Mouse (Mus musculus): ENCODE measurements around the gene Atxn1l. TPM values are rescaled to one million over a fixed set of nuclear protein-coding genes. Genes with fewer than 3 reads are reported as not detected.

Atxn1l gene
- polyA plus RNA-seq, 1 experiment from 2014 or later: 7.6 TPM

DNA sequence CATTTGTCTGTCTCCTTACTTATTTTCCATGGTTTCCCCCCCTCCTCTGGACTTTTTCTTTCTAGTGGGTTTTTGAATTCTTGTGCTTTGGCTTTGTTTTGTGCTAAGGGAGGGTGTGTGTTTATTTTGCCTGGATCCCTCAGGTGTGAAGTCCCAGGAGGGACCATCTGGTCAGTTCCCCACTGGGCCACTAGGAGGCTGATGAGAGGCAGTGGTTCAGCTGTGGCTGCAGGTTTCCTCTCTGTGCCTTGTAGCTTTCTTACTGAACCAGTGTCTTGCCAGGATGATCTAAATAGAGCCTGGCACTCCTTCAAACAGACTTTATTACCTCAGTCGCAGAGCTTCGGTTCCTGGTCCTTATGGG lies 30.7 kb downstream of the Atxn1l start:
- Histone ChIP-seq H3K27me3 (ENCODE audit: control insufficient read depth, insufficient read depth, low read depth, low read length) (peaks cover 7% of the 10 kb centered on the region), H3K9ac (ENCODE audit: low read length) (peak overlapping the region; percentile 99; the same call in 1 of the 2 replicates), H3K4me2 (ENCODE audit: low read depth, low read length) (peak overlapping the region; percentile 92), H3K36me3 (ENCODE audit: control insufficient read depth, insufficient read depth, low read length) (peaks cover 20% of the 10 kb centered on the region), H3K4me1 (replicated peaks; ENCODE audit: control insufficient read depth, insufficient read depth, low read length) (peaks cover 22% of the 10 kb centered on the region), H3K4me3 (ENCODE audit: low read length) (peak overlapping the region; percentile 95), H3K9me3 (ENCODE audit: control insufficient read depth, low read length) (no peaks in the 10 kb centered on the region), H3K27ac (ENCODE audit: low read length) (no peak overlapping the region)
- 0 out of 2 replicates have a peak, but pooled peaks have one; percentile 26 for ATAC-seq (ENCODE audit: low read depth)
- WGBS: 25% methylated on average over 2 of the region's 2 CpGs

DNA sequence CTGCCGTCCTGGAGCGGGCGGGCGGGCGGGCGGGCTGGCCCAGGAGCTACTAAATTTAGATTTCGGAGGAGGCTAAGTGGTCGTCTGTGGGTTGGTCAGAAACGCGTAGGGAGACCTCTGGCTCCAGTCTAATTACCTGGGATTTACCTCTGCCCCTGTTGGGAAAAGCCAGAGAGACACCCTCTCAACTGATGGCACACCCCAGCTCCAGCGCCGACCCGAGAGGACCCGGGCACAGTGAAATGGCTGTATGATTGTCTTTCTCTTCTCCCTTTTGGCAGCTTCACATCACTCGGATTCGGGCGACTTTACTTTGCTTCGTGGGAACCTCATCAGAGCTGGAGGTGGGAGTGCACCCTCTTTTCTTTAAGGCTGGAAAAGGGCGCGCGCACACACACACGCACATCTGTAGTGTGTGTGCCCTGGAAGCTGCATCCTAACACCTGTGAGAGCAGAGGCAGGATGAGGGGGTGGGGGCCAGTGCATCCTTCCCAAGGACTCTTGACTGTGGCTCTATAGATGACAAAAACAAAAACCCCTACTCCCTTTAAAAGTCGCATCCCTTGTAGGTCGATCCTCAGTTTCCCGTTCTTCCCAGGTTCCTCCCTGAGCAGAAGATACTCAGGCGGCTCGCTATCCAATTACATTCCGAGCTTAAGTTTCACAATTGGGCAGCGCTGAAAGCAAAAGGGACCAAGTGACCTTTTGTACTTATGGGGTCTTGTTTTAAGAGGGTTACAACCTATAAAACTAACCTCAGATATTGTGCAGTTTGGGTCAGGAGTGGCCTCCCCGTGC lies 31.3 kb downstream of the Atxn1l start:
- Histone ChIP-seq H3K27ac (ENCODE audit: low read length) (peak overlapping the region; percentile 31), H3K4me3 (ENCODE audit: low read length) (peak overlapping the region; percentile 95), H3K27me3 (ENCODE audit: control insufficient read depth, insufficient read depth, low read depth, low read length) (peaks cover 7% of the 10 kb centered on the region), H3K9ac (ENCODE audit: low read length) (peak overlapping the region; percentile 99), H3K4me1 (replicated peaks; ENCODE audit: control insufficient read depth, insufficient read depth, low read length) (peaks cover 22% of the 10 kb centered on the region), H3K4me2 (ENCODE audit: low read depth, low read length) (peak overlapping the region; percentile 92), H3K9me3 (ENCODE audit: control insufficient read depth, low read length) (no peaks in the 10 kb centered on the region), H3K36me3 (ENCODE audit: control insufficient read depth, insufficient read depth, low read length) (peaks cover 14% of the 10 kb centered on the region)
- under 1% methylated on average over 29 of the region's 30 CpGs for WGBS
- ATAC-seq (ENCODE audit: low read depth): peak; percentile 13; the same call in 1 of the 2 replicates

DNA sequence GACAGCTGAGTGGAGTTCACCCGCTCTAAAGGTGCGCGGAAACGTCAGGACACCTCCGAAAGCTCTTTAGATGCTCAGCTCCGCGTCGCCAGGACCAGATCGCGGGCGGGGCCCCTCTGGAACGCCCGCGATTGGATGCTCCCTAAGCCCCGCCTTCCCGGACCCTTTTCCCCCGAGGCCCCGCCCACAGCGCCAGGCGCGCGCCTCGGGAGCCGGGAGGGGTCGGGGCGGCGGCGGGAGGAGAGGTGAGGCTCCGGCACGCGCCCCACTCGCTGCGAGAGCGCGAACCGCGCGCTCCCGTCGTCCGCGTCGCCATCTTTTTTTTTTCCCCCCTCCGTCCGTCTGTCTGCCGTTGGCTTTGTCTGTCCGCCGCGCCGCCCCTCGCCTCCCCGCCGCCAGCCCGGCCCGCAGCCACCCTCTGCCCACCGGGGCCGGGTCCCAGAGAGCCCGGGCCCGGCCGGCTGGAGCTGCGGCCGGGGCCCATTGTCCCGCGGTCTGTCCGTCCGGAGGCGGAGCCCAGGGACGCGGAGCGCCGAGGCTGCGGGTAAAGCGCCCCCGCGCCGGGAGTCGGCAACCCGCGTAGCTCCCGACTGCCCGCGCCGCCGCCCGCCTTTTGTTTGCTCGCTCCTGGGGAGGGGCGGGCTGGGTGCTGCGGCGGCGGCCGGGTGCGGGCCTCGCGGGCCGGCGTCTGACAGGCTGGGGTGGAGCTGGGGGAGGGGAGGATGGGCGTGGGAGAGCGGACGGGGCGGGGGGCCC lies 32.0 kb downstream of the Atxn1l start, which contains the start of gene Zfp821:
TSS of gene Zfp821 (plus strand) at position 227 of the 756 bp plus-strand sequence.
- Histone ChIP-seq H3K9me3 (ENCODE audit: control insufficient read depth, low read length) (no peaks in the 10 kb centered on the region), H3K27me3 (ENCODE audit: control insufficient read depth, insufficient read depth, low read depth, low read length) (peaks cover 7% of the 10 kb centered on the region), H3K4me3 (ENCODE audit: low read length) (peak within 1 kb of the TSS; percentile 95), H3K36me3 (ENCODE audit: control insufficient read depth, insufficient read depth, low read length) (peaks cover 7% of the 10 kb centered on the region), H3K27ac (ENCODE audit: low read length) (peak within 1 kb of the TSS; percentile 95), H3K4me1 (replicated peaks; ENCODE audit: control insufficient read depth, insufficient read depth, low read length) (peaks cover 22% of the 10 kb centered on the region), H3K4me2 (ENCODE audit: low read depth, low read length) (peak within 1 kb of the TSS; percentile 92), H3K9ac (ENCODE audit: low read length) (peak within 1 kb of the TSS; percentile 99)
- WGBS: under 1% methylated on average over 62 of the region's 100 CpGs
- ATAC-seq (ENCODE audit: low read depth): peak; percentile 92

DNA sequence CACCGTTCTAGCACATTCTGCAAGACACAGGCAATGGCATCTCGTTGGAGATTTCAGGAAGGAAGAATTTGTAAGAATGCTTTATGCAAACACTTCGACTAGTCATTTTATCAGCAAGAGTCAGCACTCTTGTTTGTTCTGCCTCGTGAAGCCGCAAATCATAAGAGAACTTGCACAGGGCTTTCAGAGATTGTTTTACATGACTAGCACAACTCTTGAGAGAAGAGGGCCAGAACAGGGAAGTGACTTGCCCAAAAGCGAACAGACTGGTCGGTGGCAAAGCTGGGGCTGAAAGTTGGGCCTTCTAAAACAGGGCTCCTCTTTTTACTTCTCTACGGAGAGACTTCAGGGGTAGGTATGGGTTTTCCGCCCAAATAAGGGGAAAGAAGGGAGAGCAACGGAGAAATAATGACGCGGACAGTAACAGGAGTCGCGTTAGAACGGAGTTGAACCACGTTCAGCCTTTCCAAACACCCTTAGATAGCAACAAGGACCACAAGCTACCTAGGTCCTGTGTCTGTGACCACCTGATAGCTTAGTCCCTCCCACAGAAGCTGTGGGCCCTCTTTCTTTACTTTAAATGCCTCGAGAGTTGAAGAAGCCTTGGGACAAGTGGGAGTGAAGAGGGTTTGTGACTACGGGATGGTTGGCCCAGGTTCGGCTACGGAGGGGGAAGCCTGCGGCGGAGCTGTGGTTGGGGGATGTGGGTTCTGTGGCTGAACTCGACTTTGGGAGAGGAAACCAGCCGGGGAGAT lies 32.8 kb downstream of the Atxn1l start:
- H3K27me3 ChIP-seq (ENCODE audit: control insufficient read depth, insufficient read depth, low read depth, low read length): peaks cover 7% of the 10 kb centered on the region
- 6% methylated on average over 24 of the region's 24 CpGs for WGBS
- peak overlapping the region; percentile 95 for H3K4me3 ChIP-seq (ENCODE audit: low read length)
- peak overlapping the region; percentile 62 for H3K9ac ChIP-seq (ENCODE audit: low read length)
- peaks cover 3% of the 10 kb centered on the region for H3K36me3 ChIP-seq (ENCODE audit: control insufficient read depth, insufficient read depth, low read length)
- H3K4me1 ChIP-seq (replicated peaks; ENCODE audit: control insufficient read depth, insufficient read depth, low read length): peaks cover 22% of the 10 kb centered on the region
- H3K4me2 ChIP-seq (ENCODE audit: low read depth, low read length): peak overlapping the region; percentile 92
- H3K27ac ChIP-seq (ENCODE audit: low read length): peak overlapping the region; percentile 73
- no peaks in the 10 kb centered on the region for H3K9me3 ChIP-seq (ENCODE audit: control insufficient read depth, low read length)
- peak; percentile 15; the same call in 1 of the 2 replicates for ATAC-seq (ENCODE audit: low read depth)

DNA sequence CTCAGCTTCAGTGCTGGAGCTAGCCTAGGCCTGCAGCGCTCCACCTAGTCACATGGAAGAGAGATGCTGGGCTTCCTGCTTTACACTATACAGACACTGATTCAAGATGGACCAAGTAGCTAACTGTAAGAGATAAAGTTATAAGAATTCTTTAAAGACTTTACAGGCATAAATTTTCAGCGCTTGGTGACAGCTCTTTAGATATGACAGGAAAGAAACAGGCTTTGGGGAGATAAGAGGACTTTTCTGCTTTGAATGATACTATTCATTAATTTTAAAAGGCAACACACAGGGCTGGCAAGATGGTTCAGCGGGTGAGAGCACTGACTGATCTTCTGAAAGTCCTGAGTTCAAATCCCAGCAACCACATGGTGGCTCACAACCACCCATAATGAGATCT lies 39.1 kb downstream of the Atxn1l start:
- H3K4me1 ChIP-seq (replicated peaks; ENCODE audit: control insufficient read depth, insufficient read depth, low read length): 0 out of 2 replicates have a peak, but pooled peaks cover 3% of the 10 kb centered on the region
- WGBS: 71% methylated on average over 3 of the region's 3 CpGs
- peaks cover 10% of the 10 kb centered on the region for H3K27me3 ChIP-seq (ENCODE audit: control insufficient read depth, insufficient read depth, low read depth, low read length)
- H3K4me3 ChIP-seq (ENCODE audit: low read length): no peak overlapping the region
- H3K9ac ChIP-seq (ENCODE audit: low read length): no peak overlapping the region
- H3K9me3 ChIP-seq (ENCODE audit: control insufficient read depth, low read length): no peaks in the 10 kb centered on the region
- H3K36me3 ChIP-seq (ENCODE audit: control insufficient read depth, insufficient read depth, low read length): no peaks in the 10 kb centered on the region
- ATAC-seq (ENCODE audit: low read depth): no peak
- H3K27ac ChIP-seq (ENCODE audit: low read length): no peak overlapping the region
- no peak overlapping the region for H3K4me2 ChIP-seq (ENCODE audit: low read depth, low read length)

DNA sequence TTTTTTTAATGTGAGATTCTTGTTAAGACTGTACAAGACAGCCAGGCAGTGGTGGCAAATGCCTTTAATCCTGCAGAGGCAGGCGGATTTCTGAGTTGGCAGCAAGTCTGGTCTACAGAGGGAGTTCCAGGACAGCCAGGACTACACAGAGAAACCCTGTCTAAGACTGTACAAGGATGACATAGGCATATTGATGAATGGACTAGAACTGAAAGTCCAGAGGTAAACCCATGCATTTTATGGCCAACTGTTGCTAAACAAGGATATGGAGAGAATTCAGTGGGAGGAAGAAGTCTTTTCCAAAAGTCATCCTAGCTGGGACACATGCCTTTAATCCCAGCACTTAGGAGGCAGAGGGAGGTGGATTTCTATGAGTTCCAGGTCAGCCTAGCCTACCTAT lies 39.8 kb downstream of the Atxn1l start:
- H3K4me2 ChIP-seq (ENCODE audit: low read depth, low read length): no peak overlapping the region
- no peak for ATAC-seq (ENCODE audit: low read depth)
- H3K4me1 ChIP-seq (replicated peaks; ENCODE audit: control insufficient read depth, insufficient read depth, low read length): 0 out of 2 replicates have a peak, but pooled peaks cover 3% of the 10 kb centered on the region
- H3K27me3 ChIP-seq (ENCODE audit: control insufficient read depth, insufficient read depth, low read depth, low read length): peaks cover 8% of the 10 kb centered on the region
- no peaks in the 10 kb centered on the region for H3K36me3 ChIP-seq (ENCODE audit: control insufficient read depth, insufficient read depth, low read length)
- H3K9ac ChIP-seq (ENCODE audit: low read length): no peak overlapping the region
- 71% methylated on average over 1 of the region's 1 CpGs for WGBS
- no peak overlapping the region for H3K4me3 ChIP-seq (ENCODE audit: low read length)
- H3K27ac ChIP-seq (ENCODE audit: low read length): no peak overlapping the region
- H3K9me3 ChIP-seq (ENCODE audit: control insufficient read depth, low read length): no peaks in the 10 kb centered on the region

DNA sequence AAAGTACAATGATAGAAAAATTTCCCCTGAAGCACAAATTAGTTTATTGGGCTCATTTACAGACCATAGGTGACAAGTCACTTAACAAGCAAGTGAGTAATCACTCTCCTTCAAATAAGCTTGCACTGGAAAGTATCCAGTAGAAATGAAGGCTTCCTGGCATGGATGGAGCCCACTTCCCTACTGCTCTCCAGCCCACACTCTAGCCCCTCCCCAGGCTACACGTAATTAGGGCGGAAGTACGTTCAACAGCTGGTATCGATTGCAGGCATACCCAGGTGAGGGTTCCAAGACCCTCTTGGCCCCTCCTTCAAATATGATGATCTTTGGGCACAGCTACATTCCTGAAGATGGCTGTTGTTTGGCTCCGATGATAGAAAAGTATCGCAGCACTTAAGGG lies 43.4 kb downstream of the Atxn1l start:
- ATAC-seq (ENCODE audit: low read depth): no peak
- no peaks in the 10 kb centered on the region for H3K9me3 ChIP-seq (ENCODE audit: control insufficient read depth, low read length)
- H3K4me1 ChIP-seq (replicated peaks; ENCODE audit: control insufficient read depth, insufficient read depth, low read length): peaks cover 12% of the 10 kb centered on the region
- H3K4me2 ChIP-seq (ENCODE audit: low read depth, low read length): peak overlapping the region; percentile 76; the same call in 1 of the 2 replicates
- no peak overlapping the region for H3K27ac ChIP-seq (ENCODE audit: low read length)
- no peak overlapping the region for H3K9ac ChIP-seq (ENCODE audit: low read length)
- no peaks in the 10 kb centered on the region for H3K36me3 ChIP-seq (ENCODE audit: control insufficient read depth, insufficient read depth, low read length)
- 45% methylated on average over 6 of the region's 6 CpGs for WGBS
- no peak overlapping the region for H3K4me3 ChIP-seq (ENCODE audit: low read length)
- no peaks in the 10 kb centered on the region for H3K27me3 ChIP-seq (ENCODE audit: control insufficient read depth, insufficient read depth, low read depth, low read length)

DNA sequence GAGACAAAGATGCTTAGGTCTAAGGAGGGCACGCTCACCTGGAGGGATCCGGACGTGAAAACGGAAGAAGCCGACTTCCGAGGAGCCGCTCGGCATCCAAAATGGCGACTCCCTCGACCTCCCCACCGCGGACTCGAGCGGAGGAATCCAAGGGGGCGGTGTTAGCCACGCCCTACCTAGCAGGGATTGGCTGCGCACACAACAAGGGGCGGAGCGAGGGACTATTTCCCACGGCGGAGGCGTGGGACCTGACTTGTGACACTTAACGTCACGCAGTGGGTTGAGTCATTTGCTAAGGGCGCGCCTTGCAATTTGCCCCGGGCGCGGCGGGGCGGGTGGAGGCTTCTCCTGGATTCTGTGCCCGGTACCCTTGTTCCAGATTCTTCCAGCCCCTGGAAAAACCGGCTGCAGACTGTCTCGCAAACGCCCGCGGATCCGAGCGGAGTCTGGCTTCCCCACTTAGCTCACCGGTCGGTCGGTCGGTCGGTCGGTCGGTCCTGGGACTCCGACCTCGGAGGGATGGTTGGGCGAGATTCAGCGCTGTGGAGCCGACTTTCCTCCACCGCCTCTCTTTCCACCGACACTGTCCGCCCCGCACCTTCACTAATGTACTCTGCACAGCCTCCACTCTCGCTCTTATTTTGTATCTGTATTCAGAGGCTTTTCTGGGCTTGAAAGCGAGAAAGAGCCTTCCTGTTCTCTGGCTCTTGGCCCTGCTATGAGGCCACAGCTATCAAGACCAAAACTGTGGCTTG lies 44.2 kb downstream of the Atxn1l start, which contains the start of gene Ist1:
TSS of gene Ist1 (minus strand) at position 115 of the 755 bp plus-strand sequence.
- Histone ChIP-seq H3K4me3 (ENCODE audit: low read length) (peak within 1 kb of the TSS; percentile 98), H3K4me1 (replicated peaks; ENCODE audit: control insufficient read depth, insufficient read depth, low read length) (peaks cover 12% of the 10 kb centered on the region), H3K27ac (ENCODE audit: low read length) (peak within 1 kb of the TSS; percentile 62; the same call in 1 of the 2 replicates), H3K27me3 (ENCODE audit: control insufficient read depth, insufficient read depth, low read depth, low read length) (no peaks in the 10 kb centered on the region), H3K36me3 (ENCODE audit: control insufficient read depth, insufficient read depth, low read length) (no peaks in the 10 kb centered on the region), H3K9me3 (ENCODE audit: control insufficient read depth, low read length) (no peaks in the 10 kb centered on the region), H3K4me2 (ENCODE audit: low read depth, low read length) (peak within 1 kb of the TSS; percentile 82), H3K9ac (ENCODE audit: low read length) (peak within 1 kb of the TSS; percentile 98)
- ATAC-seq (ENCODE audit: low read depth): peak; percentile 99
- under 1% methylated on average over 57 of the region's 57 CpGs for WGBS
